Mouse (Mus musculus): ENCODE data around the gene 9330161L09Rik. TPM values are rescaled to one million over a fixed set of nuclear protein-coding genes. Genes with fewer than 3 reads are reported as not detected.
A peak's percentile ranks its signal among the peaks of the same experiment; 100 is the strongest.
"Not testable (repeated sequence)": the region's sequence is repeated elsewhere in the genome, so short reads cannot be mapped to it uniquely, and the experiment has no call there.

9330161L09Rik gene
- total RNA-seq (2021): 1 to 10 TPM; 1.7 to 2.1 TPM
- long read RNA-seq, experiment 1: 0 reads
- long read RNA-seq, experiment 2: 0 reads

DNA sequence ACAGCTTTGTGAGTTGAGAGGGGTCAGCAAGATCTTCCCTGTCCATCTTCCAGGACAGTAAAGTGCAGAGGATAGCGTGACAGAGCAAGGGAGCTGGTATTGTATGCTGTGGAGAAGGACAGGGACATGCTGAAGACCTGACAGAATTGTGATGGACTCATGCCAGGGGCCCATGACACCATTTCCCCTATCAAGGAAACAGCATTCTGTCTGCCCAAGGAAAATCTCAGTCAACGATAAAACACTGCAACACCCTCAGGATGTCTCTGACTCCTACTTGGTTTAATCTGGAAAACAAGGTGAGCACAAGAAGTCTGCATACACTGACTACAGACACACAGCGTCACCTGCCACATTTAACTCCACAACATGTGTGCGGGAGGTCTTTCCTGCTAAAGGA lies at the start of gene 9330161L09Rik:
TSS of gene 9330161L09Rik (minus strand) at position 101 of the 400 bp plus-strand sequence.
- no peak for DNase-seq (ENCODE audit: low spot score in 2 of 2)

DNA sequence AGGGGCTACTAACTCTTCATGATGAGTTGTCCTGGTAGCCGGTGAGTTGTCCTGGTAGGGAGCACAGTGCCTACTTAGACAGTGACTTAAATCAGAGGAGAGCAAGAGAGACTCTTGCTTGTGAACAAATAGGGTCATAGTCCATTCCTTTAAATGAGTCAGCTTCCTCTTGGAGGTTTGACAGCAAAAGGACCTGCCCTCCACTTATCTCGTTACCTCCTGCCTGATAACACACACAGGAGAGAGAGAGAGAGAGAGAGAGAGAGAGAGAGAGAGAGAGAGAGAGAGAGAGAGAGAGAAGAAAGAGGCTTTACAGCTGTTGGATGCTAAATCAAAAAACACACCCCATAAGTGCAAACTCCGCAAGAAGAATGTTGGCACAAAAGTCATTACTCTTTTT lies 49.5 kb upstream of the 9330161L09Rik start, which contains the start of gene Ifi27l2b:
TSS of gene Ifi27l2b (minus strand) at position 84 of the 400 bp plus-strand sequence.
- no peak for DNase-seq (ENCODE audit: low spot score in 2 of 2)

DNA sequence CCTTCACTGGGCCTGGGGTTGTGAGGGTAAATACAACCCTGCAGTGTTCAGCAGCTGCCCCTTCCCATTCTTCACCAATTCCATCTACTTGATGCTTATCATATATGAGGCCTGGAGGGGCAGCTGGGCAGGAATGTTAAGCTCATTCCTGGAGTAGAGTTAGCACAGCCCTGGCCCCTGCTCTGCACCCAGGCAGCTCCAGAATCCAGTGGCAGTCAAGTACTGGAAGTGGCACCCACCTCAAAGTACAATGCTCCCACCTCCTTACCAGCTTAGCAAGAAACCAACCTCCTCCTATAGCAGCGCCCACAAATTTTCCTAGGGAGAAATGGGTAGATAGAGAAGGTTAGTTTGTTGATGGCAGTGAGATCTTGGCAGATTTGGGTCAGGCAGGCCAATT lies 49.1 kb upstream of the 9330161L09Rik start:
- not testable (repeated sequence) for DNase-seq (ENCODE audit: low spot score in 2 of 2)

DNA sequence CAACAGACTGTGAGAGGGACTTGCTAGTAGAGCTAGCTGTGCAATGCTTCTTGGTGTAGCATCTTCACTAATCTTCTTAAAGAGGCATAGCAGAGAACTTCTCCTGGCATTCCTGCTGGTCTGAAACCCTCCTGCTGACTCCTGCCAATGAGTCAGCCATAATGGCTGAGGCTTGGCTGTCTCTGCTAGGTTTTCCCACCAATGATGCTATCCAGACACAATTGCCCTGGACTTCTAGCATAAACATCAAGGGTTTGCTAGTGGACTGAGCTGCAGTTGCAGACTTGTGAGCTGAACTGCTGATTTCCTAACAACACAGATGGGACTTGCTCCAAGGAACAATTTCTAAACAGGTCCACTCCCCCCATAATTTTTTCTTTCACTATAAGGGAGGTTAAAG lies 45.7 kb upstream of the 9330161L09Rik start:
- no peak for DNase-seq (ENCODE audit: low spot score in 2 of 2)

DNA sequence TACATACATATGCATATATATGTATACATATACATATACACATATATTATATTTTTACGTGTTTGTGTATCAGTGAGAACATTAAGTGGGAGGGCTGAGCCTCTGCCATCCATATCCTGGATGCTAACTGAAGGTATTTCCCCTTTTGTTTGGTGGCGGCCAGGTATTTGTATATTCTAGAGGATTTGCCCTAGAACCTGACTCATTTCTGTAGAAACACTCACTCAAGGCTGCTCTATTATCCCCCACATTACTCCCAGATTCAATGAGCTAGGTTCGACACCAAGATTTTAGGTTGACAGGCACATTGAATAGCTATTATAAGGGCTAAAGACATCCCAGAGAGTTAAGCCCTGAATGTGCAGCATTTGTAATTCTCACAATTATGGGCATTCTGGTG lies 37.4 kb upstream of the 9330161L09Rik start:
- DNase-seq (ENCODE audit: low spot score in 2 of 2): no peak

DNA sequence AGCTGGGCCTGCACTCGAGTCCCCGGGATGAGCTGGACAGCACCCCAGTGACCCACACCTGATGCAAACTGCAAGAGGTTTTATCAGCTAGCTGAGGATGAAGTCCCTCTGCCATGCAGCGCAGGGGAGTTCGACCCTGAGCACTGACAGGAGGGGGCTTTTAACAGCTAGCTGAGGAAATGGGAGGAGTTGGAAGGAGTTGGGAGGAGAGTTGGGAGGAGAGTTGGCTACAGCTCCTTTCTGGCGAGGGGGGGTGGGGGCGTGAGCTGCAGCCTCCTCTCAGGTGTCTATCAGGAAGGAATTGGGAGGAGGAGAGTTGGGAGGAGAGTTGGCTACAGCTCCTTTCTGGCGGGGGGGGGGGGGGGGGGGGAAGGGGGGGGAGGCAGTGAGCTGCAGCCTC lies 36.6 kb upstream of the 9330161L09Rik start:
- DNase-seq (ENCODE audit: low spot score in 2 of 2): peak in 1 of 2 experiments; percentile 1

DNA sequence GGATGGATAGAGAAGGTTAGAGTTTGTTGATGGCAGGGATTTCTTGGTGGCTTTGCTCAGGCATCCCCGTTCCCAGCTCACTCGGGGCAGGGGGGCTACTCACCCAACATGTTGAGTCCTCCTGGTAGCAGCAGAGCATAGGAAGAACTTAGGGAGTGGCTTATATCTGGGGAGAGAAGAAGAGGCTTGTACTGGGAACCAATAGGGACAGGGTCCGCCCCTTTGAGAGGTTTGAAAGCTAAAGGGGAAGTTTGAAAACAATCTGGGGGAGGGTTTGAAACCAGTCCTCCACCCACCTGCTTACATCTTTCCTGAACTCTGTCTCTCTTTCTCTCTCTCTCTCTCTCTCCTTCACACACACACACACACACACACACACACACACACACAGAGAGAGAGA lies 35.9 kb upstream of the 9330161L09Rik start, which contains the start of gene Ifi27l2a:
TSS of gene Ifi27l2a (minus strand) at position 157 of the 400 bp plus-strand sequence.
- peak in 1 of 2 experiments; percentile 1 for DNase-seq (ENCODE audit: low spot score in 2 of 2)

DNA sequence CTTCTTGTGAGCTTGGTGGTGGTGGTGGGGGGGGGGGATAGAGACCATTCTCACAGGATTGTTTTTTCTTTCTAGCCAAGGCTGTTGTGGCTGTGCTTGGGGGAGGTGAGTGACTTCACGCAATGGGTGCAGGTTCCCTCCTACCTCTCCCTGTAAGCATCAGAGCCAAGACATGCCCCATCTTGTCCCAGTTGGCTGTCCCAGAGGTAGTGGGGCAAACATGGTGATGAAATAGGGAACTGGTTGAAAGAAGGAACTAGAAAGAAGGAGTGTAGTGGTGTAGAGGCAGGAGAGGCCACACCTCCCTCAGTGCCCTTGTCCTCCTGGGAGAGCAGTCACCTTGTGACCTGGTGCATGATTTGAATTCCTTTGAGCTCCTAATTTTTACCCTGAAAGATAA lies 30.0 kb upstream of the 9330161L09Rik start:
- DNase-seq (ENCODE audit: low spot score in 2 of 2): peak in 1 of 2 experiments; percentile 1

DNA sequence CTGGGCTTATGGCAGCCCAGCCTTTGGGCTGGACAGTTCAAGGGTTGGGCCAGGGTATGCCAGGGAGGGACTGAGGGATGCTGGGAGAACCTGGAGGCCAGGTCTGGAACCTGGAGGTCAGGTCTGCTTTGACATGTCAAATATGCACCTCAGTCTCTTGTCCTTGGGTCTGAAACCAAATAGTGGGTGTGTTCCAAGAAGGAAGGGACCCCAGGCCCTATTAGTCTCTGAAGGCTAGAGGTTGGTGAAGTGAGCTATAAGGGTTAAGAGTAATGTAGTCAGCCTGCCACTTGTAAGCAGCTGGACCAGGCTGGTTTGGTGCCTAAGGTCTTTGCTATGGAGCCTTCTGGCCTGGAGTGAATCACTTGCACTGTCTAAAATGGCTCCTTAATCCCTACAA lies 27.2 kb upstream of the 9330161L09Rik start:
- no peak for DNase-seq (ENCODE audit: low spot score in 2 of 2)

DNA sequence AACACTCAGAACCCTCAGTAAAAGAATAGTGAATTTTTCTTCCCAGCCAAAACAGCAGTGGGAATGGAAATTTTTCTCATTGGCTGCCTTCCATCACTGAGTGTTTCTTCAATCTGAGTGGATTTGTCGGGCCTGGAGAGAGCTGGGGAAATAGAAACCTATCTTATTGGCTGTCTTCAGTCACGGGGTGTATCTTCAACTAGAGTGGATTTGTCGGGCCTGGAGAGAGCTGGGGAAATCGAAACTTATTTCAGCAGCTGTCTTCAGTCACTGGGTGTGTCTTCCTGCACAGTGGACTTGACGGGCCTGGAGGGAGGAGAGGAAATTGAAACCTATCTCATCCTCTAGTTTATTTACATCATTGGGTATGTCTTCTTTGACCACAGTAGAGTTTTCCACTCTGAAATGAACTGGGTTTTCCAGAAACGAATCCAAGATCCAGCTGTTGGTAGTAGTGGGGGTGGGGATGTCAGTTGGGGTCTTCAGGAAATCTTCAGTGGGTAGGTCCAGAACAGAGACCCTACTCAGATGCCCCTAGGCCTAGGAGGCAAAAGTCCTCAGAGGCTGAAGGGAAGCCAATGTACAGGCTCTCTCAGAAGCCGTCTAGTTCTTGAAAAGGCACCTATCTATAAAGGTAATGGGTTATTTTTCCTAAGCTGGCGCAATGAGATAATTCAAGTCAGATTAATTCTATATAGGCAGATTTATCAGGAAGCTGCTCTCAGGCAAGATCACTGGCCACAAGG lies 26.5 kb upstream of the 9330161L09Rik start, which contains the start of gene Ifi27:
TSS of gene Ifi27 (plus strand) at position 226 of the 746 bp plus-strand sequence.
- peak; percentile 66 to 69 for DNase-seq (ENCODE audit: low spot score in 2 of 2)

DNA sequence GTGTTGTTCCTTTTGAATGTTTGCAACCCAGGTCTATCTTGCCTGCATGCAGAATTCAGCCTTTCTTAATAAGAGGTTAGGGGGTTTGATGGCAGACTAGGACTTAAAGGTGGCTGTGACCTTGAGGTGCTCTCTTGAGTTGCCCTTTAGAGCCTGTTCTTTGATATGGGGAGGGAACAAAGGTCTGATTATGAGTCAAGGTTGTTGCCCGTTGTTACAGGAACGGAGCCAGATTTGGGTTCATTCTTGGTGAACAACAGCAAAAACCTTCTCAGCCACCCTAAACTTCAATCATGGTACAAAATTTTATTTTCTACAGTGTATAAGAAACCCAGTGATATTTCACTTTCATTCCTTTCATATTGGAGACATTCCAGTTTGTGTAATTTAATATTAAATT lies 25.8 kb upstream of the 9330161L09Rik start:
- peak in 1 of 2 experiments; percentile 24 for DNase-seq (ENCODE audit: low spot score in 2 of 2)

DNA sequence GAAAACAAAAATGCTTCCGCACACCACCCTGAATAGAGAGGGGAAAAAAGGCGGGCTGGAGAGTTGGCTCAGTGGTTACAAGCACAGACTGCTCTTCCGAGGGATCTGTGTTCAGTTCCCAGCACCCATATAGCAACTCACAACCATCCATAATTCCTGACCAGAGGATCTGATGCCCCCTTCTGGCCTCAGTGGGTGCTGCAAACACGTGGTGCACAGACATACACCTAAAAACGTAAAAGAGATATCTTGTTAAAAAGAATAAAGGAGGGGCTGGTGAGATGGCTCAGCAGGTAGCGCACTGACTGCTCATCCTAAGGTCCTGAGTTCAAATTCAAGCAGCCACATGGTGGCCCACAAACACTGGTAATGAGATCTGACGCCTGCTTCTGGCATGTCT lies 19.1 kb upstream of the 9330161L09Rik start:
- DNase-seq (ENCODE audit: low spot score in 2 of 2): no peak

DNA sequence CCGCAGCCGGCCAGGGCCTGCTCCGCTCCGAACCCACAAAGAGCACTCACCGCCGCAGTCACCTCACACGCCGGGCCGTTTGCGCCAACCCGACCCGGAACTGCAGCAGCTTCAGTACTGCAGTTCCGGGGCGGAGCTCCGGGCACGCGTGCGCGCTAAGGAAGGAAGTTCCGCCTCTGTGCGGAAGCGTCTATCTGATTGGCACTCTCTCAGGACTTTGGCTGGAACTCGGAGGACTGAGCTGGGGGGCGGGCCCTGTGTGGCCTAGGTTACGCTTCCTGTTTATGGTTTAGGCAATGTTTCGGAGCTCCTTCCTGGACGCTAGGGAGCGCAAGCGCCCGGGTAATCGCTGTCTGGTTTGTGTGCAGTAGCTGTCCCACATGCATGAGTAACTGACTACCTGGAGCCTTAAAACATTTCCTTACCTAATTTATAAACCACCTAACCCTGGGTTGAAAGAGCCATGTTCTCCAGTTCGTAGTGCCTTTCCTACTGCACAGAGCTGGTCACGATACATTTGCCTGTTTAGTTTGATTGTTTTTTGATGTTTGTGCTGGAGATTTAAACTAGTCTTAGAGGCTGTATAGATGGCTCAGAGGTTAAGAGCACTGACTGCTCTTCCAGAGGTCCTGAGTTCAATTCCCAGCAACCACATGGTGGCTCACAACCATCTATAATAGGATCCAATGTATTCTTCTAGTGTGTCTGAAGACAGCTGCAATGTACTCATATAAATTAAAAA lies 18.3 kb upstream of the 9330161L09Rik start, which contains the start of gene Ddx24:
TSS of gene Ddx24 (minus strand) at position 102 of the 742 bp plus-strand sequence.
- DNase-seq (ENCODE audit: low spot score in 2 of 2): peak; percentile 89 to 92

DNA sequence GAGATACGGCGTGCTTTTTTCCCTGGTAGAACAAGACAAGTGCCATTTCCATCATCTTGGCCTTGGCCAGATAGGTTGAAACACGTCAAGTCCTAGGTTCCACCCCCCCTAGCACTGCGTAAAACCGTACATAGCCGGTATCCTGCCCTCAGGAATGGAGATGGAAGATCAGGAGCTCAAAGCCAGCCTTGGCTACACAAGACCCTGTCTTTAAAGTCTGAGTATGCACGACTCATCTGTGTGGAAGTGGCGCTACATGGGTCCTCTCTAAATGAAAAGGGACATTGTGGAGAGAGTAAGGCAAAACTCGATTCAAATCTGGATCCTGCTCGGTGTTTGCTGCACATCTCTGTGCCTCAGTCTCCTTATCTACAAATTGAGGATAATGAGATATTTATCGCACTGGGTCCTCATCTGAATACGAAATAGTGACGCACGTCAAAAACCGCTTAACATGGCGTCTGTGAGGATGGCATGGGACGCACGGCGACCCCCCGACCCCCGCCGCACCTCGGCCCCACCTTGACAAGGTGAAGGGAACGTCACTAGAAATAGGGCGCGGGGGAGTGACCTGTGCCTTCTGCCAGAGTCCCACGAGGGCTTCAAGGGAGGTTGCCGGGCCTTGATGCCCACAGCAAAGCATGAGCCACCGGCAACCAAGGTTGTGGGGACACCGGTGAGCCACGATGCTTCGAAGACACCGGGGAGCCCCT lies 17.6 kb upstream of the 9330161L09Rik start:
- no peak for DNase-seq (ENCODE audit: low spot score in 2 of 2)

DNA sequence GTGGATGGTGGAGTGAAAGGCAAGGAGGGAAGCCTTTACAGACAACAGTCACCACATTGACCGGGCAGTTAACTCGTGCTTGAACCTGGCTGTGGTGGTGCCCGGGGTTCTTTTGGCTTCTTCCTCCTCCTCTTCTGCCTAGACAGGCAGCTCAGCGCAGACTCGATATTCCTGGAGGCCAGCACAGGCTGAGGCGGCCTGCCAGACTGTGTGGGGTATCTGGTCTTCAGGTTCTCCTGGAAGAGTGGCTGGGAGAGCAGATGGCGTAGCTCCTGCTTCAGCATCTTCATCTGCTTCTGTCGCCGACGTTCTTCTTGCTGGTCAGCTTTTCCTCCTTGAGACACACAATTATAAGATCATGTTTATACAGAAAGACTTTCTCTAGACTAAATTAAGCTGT lies 524 bp upstream of the 9330161L09Rik start:
- no peak for DNase-seq (ENCODE audit: low spot score in 2 of 2)

DNA sequence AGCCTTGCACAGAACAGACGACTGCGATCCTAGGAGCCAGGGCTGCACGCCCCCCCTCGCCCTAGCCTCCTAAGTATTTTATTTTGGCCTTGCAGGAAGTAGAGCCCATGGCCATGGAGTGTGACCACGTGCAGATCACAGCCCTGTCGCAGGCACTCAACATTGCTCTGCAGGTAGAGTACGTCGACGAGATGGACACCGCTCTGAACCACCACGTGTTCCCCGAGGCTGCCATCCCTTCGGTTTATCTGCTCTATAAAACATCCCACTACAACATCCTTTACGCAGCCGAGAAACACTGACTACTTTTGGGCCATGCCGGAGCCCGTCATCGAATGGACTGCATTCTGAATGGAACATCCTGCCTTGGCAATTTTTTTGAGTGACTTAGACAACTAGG lies 3.5 kb downstream of the 9330161L09Rik start:
- no peak for DNase-seq (ENCODE audit: low spot score in 2 of 2)

DNA sequence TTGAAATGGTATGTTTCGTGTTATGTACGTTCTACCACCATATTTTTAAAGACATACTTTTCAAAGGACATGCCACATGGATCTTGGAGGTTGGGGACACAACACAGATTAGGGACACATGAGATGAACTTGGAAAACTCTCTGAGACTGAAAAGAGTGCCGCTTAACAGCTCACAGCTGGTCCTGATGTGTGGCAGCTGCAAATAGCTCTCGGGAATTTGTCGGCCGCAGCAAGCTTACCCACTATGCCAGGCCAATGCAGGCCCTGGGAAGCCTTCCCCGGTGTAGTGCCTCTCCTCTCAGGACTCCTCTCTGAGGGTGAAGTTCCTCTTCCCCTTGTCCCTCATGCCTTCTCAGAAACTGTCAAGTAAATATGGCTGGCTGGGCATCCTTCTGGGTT lies 10.9 kb downstream of the 9330161L09Rik start:
- DNase-seq (ENCODE audit: low spot score in 2 of 2): no peak

DNA sequence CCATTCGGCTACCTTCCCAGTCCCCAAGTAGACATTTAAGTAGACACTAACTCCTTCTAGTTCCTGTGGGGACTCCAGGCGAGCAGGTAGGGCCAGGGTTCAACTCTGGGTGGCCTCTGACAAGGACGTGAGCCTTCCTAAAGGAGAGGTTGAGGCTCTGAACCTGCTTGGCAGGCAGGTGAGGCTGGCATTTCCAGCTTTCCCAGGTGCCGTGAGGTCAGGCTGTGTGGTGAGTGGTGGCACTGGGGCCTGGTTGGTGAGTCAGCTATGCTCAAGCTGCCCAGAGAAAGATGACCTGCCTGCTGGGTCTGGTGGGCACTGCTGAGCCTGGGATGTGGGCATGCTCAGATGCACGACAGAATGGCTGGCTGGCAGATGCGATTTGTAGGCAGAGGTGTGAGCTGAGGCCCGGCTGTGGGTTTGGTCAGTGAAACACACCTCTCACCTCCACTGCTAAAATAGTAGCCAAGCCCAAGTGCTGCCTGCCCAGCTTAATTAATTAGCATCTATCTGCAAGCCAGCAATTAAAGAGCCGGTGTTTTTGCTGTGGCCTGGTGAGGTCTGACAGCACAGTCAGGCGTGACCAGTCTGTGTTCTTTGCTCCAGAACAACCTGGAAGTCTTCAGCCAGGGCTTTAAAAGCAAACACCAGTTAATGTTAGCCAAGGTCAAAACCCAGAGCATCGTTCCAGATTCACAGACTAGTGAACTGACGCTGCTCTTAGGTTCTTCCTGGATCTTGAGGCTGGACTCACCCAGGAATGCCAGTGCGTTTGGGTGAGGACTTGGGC lies 11.9 kb downstream of the 9330161L09Rik start:
- no peak for DNase-seq (ENCODE audit: low spot score in 2 of 2)

DNA sequence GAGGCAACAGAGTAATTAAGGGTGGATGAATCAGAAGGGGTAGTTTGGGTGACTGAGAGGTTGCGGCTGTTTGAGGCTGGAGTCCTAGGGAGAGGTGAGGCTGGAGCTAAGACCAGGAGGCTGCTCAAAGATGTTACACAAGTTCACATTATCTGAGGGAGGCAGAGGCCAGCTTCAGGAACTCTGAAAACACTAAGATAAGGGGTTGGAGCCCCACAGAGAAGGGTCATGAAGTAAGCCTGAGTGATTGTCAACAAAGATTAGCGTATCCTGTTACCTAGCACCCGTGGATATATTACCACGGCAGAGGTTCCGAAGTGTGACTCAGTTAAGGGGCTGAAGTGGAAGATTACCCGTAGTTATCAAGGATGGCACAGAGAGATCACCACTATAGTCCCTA lies 14.1 kb downstream of the 9330161L09Rik start:
- no peak for DNase-seq (ENCODE audit: low spot score in 2 of 2)

DNA sequence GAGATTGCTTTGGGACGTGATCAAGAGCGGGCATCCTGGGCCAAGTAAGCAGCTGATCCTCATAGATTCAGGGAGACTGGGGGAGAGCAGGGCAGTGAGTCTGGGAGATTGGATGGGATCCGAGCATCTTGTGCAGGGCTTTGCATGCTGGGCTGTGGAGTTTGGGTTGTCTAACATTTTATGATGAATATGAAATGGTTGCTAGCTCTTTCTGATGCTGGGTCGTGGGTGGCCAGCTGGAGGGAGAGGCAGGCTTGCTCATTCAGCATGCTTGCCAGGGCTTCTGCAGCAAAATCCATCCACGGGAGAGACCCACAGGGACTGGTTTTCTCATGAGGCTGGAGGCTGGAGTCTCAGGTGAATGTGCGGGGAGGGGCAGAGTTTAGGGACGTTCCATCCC lies 16.5 kb downstream of the 9330161L09Rik start:
- no peak for DNase-seq (ENCODE audit: low spot score in 2 of 2)

All from adrenal gland, adult 18-20 months (tissue).